Mouse (Mus musculus): ENCODE data around the gene Mthfd1l. TPM values are rescaled to one million over a fixed set of nuclear protein-coding genes. Genes with fewer than 3 reads are reported as not detected.

The Mthfd1l gene
- polyA plus RNA-seq, 1 experiment, result 5.6 TPM

DNA sequence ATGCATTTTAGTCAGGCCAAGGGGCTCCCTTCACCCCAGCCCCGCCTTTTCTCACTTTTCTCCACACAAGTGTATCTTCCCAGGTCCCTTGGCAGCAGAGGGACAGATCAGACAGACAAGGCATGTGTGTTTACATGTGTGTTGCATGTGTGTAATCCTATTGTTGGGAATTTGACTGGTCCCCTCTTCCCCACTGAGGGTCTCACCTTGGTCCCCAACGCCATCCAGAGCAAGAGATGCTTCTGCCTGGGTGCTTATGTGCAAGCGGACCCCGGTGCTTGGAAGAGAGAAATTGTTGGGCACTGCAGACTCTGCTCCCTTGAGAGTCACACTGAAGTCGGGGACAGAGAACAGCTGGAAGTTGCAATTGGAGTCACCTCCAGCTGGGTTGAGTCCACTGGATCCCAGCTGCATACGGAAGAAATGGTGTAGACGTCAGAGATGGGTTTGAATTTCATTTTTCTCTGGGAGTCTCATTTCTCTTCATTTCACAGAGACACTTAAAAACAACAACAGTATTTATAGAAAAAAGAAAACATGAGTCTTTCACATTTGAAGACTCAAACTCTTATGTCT is 25.0 kb downstream of the Mthfd1l start:
- Histone ChIP-seq H3K4me1 (ENCODE audit: control insufficient read depth, insufficient read depth, low read length) (no peaks in the 10 kb centered on the region), H3K27ac (ENCODE audit: insufficient read depth, low read depth, low read length) (no peak overlapping the region), H3K4me3 (ENCODE audit: insufficient read depth, low read length) (no peak overlapping the region)
- no peak for TF ChIP-seq CTCF (IDR thresholded peaks at IDR 0.05; ENCODE audit: low read depth, low read length)
- TF ChIP-seq POLR2A (IDR thresholded peaks at IDR 0.05; ENCODE audit: borderline replicate concordance, low read depth, low read length), result no peak

DNA sequence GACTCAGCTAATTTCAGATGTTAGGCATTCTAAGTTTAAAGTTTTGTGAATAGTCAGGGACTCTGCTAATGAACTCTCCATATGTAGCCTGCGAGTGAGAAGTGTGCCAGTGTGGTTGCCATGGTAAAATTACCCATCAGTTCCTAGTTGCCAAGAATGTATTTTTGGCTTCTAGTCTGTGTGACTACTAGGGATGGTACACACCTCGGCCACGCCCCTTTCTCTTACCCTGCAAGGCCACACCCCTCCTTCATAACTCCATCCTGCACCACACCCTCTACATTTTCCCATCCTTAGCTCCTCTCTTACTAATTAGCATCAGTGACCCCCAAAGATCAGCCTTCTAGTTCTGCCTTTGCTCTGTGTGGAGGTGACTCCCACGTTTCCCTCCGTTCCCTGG is 29.8 kb downstream of the Mthfd1l start:
- H3K4me3 ChIP-seq (ENCODE audit: insufficient read depth, low read length), result no peak overlapping the region
- no peaks in the 10 kb centered on the region for H3K4me1 ChIP-seq (ENCODE audit: control insufficient read depth, insufficient read depth, low read length)
- H3K27ac ChIP-seq (ENCODE audit: insufficient read depth, low read depth, low read length), result no peak overlapping the region
- TF ChIP-seq CTCF (IDR thresholded peaks at IDR 0.05; ENCODE audit: low read depth, low read length) (no peak), POLR2A (IDR thresholded peaks at IDR 0.05; ENCODE audit: borderline replicate concordance, low read depth, low read length) (no peak)

- no peaks in the 10 kb centered on the region for H3K4me1 ChIP-seq (ENCODE audit: control insufficient read depth, insufficient read depth, low read length)
- H3K27ac ChIP-seq (ENCODE audit: insufficient read depth, low read depth, low read length), result no peak overlapping the region
- no peak overlapping the region for H3K4me3 ChIP-seq (ENCODE audit: insufficient read depth, low read length)
- TF ChIP-seq CTCF (IDR thresholded peaks at IDR 0.05; ENCODE audit: low read depth, low read length), result no peak
- TF ChIP-seq POLR2A (IDR thresholded peaks at IDR 0.05; ENCODE audit: borderline replicate concordance, low read depth, low read length), result no peak
Measured at GRCm38 (mm10) chr10:4005191-4005590, 32.3 kb downstream of the Mthfd1l start.

DNA sequence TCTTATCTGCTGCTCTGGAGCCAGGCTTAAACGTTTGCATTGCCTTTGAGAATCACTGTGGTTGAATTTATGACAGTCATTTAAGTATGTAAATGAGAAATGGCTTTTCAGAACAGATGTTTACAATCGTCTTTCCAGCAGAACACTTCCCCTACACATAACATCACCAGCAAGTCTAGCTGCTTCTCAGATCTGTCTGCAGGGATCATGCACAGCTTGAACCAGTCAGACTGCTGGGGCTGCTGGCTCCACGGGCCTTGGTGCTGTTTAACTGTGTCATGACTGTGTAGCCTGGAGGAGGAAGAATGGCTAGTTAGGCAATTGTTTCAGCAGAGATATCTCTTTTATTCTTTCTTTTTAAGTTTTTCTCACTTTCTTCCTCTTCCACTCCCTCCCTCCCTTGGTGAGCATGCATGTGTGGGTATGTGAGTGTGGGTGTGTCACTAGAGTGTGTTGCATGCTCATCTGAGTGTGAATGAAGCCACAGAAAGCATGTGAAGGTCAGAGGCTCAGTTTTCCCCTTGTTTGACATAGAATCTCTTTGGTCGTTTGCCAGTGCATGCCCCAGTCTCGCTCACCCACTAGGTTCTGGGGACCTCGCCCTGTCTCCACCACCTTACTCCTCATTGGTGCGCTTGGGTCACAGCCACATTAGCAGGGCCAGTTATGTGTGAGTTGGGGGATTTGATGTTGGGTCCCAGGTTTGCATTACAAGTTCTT is 33.5 kb downstream of the Mthfd1l start:
- Histone ChIP-seq H3K27ac (ENCODE audit: insufficient read depth, low read depth, low read length) (no peak overlapping the region), H3K4me1 (ENCODE audit: control insufficient read depth, insufficient read depth, low read length) (no peaks in the 10 kb centered on the region), H3K4me3 (ENCODE audit: insufficient read depth, low read length) (no peak overlapping the region)
- TF ChIP-seq CTCF (IDR thresholded peaks at IDR 0.05; ENCODE audit: low read depth, low read length) (no peak), POLR2A (IDR thresholded peaks at IDR 0.05; ENCODE audit: borderline replicate concordance, low read depth, low read length) (no peak)

GRCm38 (mm10) chr10:4022628-4023303 is 49.8 kb downstream of the Mthfd1l start:
- no peak for TF ChIP-seq POLR2A (IDR thresholded peaks at IDR 0.05; ENCODE audit: borderline replicate concordance, low read depth, low read length)
- TF ChIP-seq CTCF (IDR thresholded peaks at IDR 0.05; ENCODE audit: low read depth, low read length), result no peak
- Histone ChIP-seq H3K4me1 (ENCODE audit: control insufficient read depth, insufficient read depth, low read length) (no peaks in the 10 kb centered on the region), H3K4me3 (ENCODE audit: insufficient read depth, low read length) (no peak overlapping the region), H3K27ac (ENCODE audit: insufficient read depth, low read depth, low read length) (no peak overlapping the region)

DNA sequence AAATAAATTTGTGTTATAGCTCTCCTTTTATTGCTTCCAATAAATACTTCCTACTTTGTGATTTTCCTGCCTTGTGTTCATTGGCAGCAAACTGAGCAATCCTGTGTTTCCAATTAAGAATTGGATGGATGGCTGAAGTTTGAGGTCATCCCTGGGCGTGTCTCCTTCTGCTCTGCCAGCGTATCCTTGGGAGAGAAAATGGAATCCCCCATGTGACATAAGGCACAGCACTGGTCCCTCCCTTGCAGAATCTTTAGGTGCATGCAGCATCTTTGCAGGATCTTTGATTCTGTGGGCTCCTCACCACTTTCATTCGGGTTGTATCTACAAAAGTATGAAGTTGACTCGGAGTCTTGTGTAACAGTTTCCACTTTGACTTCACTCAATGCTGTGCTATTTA is 53.7 kb downstream of the Mthfd1l start:
- no peak overlapping the region for H3K27ac ChIP-seq (ENCODE audit: insufficient read depth, low read depth, low read length)
- H3K4me1 ChIP-seq (ENCODE audit: control insufficient read depth, insufficient read depth, low read length), result no peaks in the 10 kb centered on the region
- H3K4me3 ChIP-seq (ENCODE audit: insufficient read depth, low read length), result no peak overlapping the region
- TF ChIP-seq POLR2A (IDR thresholded peaks at IDR 0.05; ENCODE audit: borderline replicate concordance, low read depth, low read length) (no peak), CTCF (IDR thresholded peaks at IDR 0.05; ENCODE audit: low read depth, low read length) (no peak)

DNA sequence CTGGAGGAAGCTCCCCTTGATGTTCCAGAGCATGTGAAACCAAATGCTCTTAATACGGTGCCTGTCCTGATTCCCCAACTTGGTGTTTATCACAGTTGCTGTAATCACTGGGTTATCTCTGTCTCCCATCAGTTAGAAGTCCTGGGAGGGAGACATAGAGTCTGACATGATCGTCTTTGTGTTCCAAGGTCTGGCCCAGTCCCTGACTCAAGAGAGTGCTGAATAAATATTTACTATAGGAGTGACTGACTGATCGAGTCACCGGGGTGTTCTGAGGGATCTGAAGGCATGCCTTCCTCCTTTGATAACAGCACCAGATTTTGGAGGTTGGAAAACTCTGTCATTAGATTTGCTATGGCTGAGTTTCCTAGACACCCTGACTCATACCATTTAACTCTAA is 54.5 kb downstream of the Mthfd1l start:
- Histone ChIP-seq H3K27ac (ENCODE audit: insufficient read depth, low read depth, low read length) (no peak overlapping the region), H3K4me1 (ENCODE audit: control insufficient read depth, insufficient read depth, low read length) (no peaks in the 10 kb centered on the region), H3K4me3 (ENCODE audit: insufficient read depth, low read length) (no peak overlapping the region)
- TF ChIP-seq CTCF (IDR thresholded peaks at IDR 0.05; ENCODE audit: low read depth, low read length) (no peak), POLR2A (IDR thresholded peaks at IDR 0.05; ENCODE audit: borderline replicate concordance, low read depth, low read length) (no peak)

DNA sequence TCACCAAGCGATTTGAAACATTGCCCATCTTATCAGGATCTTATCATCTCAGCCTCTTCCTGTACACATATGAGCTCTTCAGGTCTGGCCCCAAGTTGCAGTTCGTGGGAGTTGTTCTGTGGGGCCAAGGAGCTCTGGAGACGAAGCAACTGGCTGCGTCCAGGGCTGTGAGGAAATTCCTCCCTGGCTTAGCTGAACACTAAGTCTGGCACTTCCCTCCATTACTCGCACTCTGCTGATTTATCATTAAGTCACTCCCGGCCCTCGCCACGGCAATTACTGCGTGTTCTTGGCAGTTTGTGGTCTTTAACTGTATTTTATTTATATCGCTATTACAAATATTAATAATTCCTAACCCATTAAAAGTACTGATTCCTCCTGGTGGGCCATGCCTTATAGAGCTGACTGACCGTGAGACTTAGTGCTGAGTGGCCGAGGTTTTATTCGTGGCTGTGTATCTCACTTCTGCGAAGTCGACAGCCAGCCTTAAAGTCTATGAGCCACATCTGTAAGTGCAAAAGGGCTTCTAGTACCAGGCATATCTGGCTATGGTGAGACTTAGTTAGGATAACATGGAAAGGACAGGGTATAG is 56.0 kb downstream of the Mthfd1l start:
- Histone ChIP-seq H3K27ac (ENCODE audit: insufficient read depth, low read depth, low read length) (no peak overlapping the region), H3K4me1 (ENCODE audit: control insufficient read depth, insufficient read depth, low read length) (no peaks in the 10 kb centered on the region), H3K4me3 (ENCODE audit: insufficient read depth, low read length) (no peak overlapping the region)
- TF ChIP-seq POLR2A (IDR thresholded peaks at IDR 0.05; ENCODE audit: borderline replicate concordance, low read depth, low read length) (no peak), CTCF (IDR thresholded peaks at IDR 0.05; ENCODE audit: low read depth, low read length) (no peak)

DNA sequence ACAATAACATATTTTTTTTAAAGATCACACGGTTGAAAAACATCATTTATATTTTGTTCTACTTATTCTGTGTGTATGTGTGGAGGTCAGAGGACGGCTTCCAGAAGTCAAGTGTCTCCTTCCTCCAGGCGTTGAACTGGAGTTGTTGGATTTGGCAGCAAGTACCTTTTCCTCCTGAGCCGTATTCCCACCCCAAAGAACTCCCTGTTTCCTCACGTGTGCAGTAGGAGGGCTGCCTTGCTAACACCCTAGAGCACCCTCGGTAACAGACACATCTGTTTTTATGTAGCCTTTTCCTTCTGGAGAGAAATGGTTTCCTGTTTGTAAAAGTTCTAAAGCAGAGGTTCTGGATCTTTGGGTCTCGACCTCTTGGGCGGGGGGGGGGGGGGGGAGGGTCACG is 60.8 kb downstream of the Mthfd1l start:
- Histone ChIP-seq H3K27ac (ENCODE audit: insufficient read depth, low read depth, low read length) (no peak overlapping the region), H3K4me1 (ENCODE audit: control insufficient read depth, insufficient read depth, low read length) (0 out of 2 replicates have a peak, but pooled peaks cover 3% of the 10 kb centered on the region), H3K4me3 (ENCODE audit: insufficient read depth, low read length) (no peak overlapping the region)
- TF ChIP-seq POLR2A (IDR thresholded peaks at IDR 0.05; ENCODE audit: borderline replicate concordance, low read depth, low read length), result no peak
- TF ChIP-seq CTCF (IDR thresholded peaks at IDR 0.05; ENCODE audit: low read depth, low read length), result no peak

DNA sequence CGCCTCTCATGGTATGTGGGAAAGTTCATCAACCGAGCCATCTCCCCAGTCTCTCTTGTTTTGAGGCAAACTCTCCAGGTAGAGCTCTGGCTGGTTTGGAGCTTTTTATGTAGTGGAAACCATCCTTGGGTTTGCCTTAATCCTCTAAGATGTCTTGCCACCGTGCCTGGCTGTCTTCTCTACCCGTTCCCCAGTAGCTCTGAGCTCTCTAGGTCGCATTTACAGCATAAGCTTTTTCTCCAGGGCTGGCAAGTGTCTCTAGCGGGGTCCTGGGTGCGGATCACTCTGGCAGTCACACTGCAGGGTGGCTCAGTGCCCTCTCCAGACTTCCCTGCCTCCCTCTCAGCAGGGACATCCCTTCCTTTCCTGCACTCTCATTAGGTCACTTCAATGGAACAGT is 63.6 kb downstream of the Mthfd1l start:
- H3K27ac ChIP-seq (ENCODE audit: insufficient read depth, low read depth, low read length), result no peak overlapping the region
- 0 out of 2 replicates have a peak, but pooled peaks cover 3% of the 10 kb centered on the region for H3K4me1 ChIP-seq (ENCODE audit: control insufficient read depth, insufficient read depth, low read length)
- no peak for TF ChIP-seq CTCF (IDR thresholded peaks at IDR 0.05; ENCODE audit: low read depth, low read length)
- no peak for TF ChIP-seq POLR2A (IDR thresholded peaks at IDR 0.05; ENCODE audit: borderline replicate concordance, low read depth, low read length)
- H3K4me3 ChIP-seq (ENCODE audit: insufficient read depth, low read length), result no peak overlapping the region

Measured in bone marrow macrophage, adult 2 months (primary cell).